Mouse (Mus musculus): Measurements from ENCODE around the gene Oaz3. TPM values are rescaled to one million over a fixed set of nuclear protein-coding genes. Genes with fewer than 3 reads are reported as not detected.

Gene Oaz3
- polyA plus RNA-seq (2014; fragmentation: Nextera tagmentation; extraction: Ambion mirVana), result 0.51 and 0.53 TPM in 2 replicates

GRCm38 (mm10) chr3:94443597-94443964 is at the start of gene Oaz3:
Gene Oaz3 (minus strand): TSS chr3:94443915.
- Histone ChIP-seq H3K27me3 (replicated peaks; ENCODE audit: control insufficient read depth, insufficient read depth, low read length) (no peaks in the 10 kb centered on the region), H3K9me3 (ENCODE audit: control insufficient read depth, low read length) (no peaks in the 10 kb centered on the region), H3K9ac (ENCODE audit: low read depth, low read length) (peak within 1 kb of the TSS; percentile 96), H3K36me3 (ENCODE audit: control insufficient read depth, insufficient read depth, low read length) (peaks cover 24% of the 10 kb centered on the region), H3K4me1 (replicated peaks; ENCODE audit: control insufficient read depth, insufficient read depth, low read length) (peaks cover 3% of the 10 kb centered on the region), H3K4me3 (ENCODE audit: low read depth, low read length) (peak within 1 kb of the TSS; percentile 96), H3K4me2 (peak within 1 kb of the TSS; percentile 85), H3K27ac (ENCODE audit: low read depth, low read length) (peak within 1 kb of the TSS; percentile 71)
- WGBS, result under 1% methylated on average over 24 of the region's 24 CpGs
- peak; percentile 51 for ATAC-seq (replicated peaks; ENCODE audit: low FRiP score)
- no peak for DNase-seq (ENCODE audit: low spot score)

- WGBS, result 73% methylated on average over 6 of the region's 6 CpGs
- no peaks in the 10 kb centered on the region for H3K36me3 ChIP-seq (ENCODE audit: control insufficient read depth, insufficient read depth, low read length)
- H3K9ac ChIP-seq (ENCODE audit: low read depth, low read length), result no peak overlapping the region
- H3K27ac ChIP-seq (ENCODE audit: low read depth, low read length), result no peak overlapping the region
- H3K4me3 ChIP-seq (ENCODE audit: low read depth, low read length), result no peak overlapping the region
- no peaks in the 10 kb centered on the region for H3K9me3 ChIP-seq (ENCODE audit: control insufficient read depth, low read length)
- H3K4me1 ChIP-seq (replicated peaks; ENCODE audit: control insufficient read depth, insufficient read depth, low read length), result no peaks in the 10 kb centered on the region
- ATAC-seq (replicated peaks; ENCODE audit: low FRiP score) (no peak), DNase-seq (ENCODE audit: low spot score) (no peak)
- no peak overlapping the region for H3K4me2 ChIP-seq
- H3K27me3 ChIP-seq (replicated peaks; ENCODE audit: control insufficient read depth, insufficient read depth, low read length), result no peaks in the 10 kb centered on the region
These were observed 43.9 kb upstream of the Oaz3 start for GRCm38 (mm10) chr3:94487581-94487980.

- peaks cover 9% of the 10 kb centered on the region for H3K27me3 ChIP-seq (replicated peaks; ENCODE audit: control insufficient read depth, insufficient read depth, low read length)
- no peaks in the 10 kb centered on the region for H3K4me1 ChIP-seq (replicated peaks; ENCODE audit: control insufficient read depth, insufficient read depth, low read length)
These were observed 42.2 kb upstream of the Oaz3 start for GRCm38 (mm10) chr3:94485922-94486321.

GRCm38 (mm10) chr3:94483790-94484439 is 40.2 kb upstream of the Oaz3 start:
- H3K27ac ChIP-seq (ENCODE audit: low read depth, low read length), result no peak overlapping the region
- ATAC-seq (replicated peaks; ENCODE audit: low FRiP score) (no peak), DNase-seq (ENCODE audit: low spot score) (no peak)
- H3K4me2 ChIP-seq, result no peak overlapping the region
- H3K4me1 ChIP-seq (replicated peaks; ENCODE audit: control insufficient read depth, insufficient read depth, low read length), result no peaks in the 10 kb centered on the region
- no peaks in the 10 kb centered on the region for H3K9me3 ChIP-seq (ENCODE audit: control insufficient read depth, low read length)
- H3K27me3 ChIP-seq (replicated peaks; ENCODE audit: control insufficient read depth, insufficient read depth, low read length), result peaks cover 29% of the 10 kb centered on the region
- H3K4me3 ChIP-seq (ENCODE audit: low read depth, low read length), result no peak overlapping the region
- no peaks in the 10 kb centered on the region for H3K36me3 ChIP-seq (ENCODE audit: control insufficient read depth, insufficient read depth, low read length)
- no peak overlapping the region for H3K9ac ChIP-seq (ENCODE audit: low read depth, low read length)
- 37% methylated on average over 20 of the region's 20 CpGs for WGBS

More at GRCm38 (mm10) chr3:94485922-94486321, 42.2 kb upstream of the Oaz3 start:
- no peak overlapping the region for H3K4me3 ChIP-seq (ENCODE audit: low read depth, low read length)
- no peak overlapping the region for H3K4me2 ChIP-seq
- H3K27ac ChIP-seq (ENCODE audit: low read depth, low read length), result no peak overlapping the region
- DNase-seq (ENCODE audit: low spot score) (no peak), ATAC-seq (replicated peaks; ENCODE audit: low FRiP score) (no peak)
- WGBS, result 79% methylated on average over 7 of the region's 7 CpGs
- no peaks in the 10 kb centered on the region for H3K36me3 ChIP-seq (ENCODE audit: control insufficient read depth, insufficient read depth, low read length)
- no peaks in the 10 kb centered on the region for H3K9me3 ChIP-seq (ENCODE audit: control insufficient read depth, low read length)
- no peak overlapping the region for H3K9ac ChIP-seq (ENCODE audit: low read depth, low read length)

- Histone ChIP-seq H3K4me1 (replicated peaks; ENCODE audit: control insufficient read depth, insufficient read depth, low read length) (no peaks in the 10 kb centered on the region; the same call in 1 of the 2 replicates), H3K27ac (ENCODE audit: low read depth, low read length) (no peak overlapping the region), H3K4me2 (no peak overlapping the region), H3K36me3 (ENCODE audit: control insufficient read depth, insufficient read depth, low read length) (no peaks in the 10 kb centered on the region), H3K27me3 (replicated peaks; ENCODE audit: control insufficient read depth, insufficient read depth, low read length) (peaks cover 36% of the 10 kb centered on the region), H3K9me3 (ENCODE audit: control insufficient read depth, low read length) (no peaks in the 10 kb centered on the region), H3K4me3 (ENCODE audit: low read depth, low read length) (no peak overlapping the region), H3K9ac (ENCODE audit: low read depth, low read length) (no peak overlapping the region)
- no peak for DNase-seq (ENCODE audit: low spot score)
- ATAC-seq (replicated peaks; ENCODE audit: low FRiP score), result no peak
- WGBS, result 75% methylated on average over 17 of the region's 17 CpGs
These were observed 39.2 kb upstream of the Oaz3 start for GRCm38 (mm10) chr3:94482764-94483385.

DNA sequence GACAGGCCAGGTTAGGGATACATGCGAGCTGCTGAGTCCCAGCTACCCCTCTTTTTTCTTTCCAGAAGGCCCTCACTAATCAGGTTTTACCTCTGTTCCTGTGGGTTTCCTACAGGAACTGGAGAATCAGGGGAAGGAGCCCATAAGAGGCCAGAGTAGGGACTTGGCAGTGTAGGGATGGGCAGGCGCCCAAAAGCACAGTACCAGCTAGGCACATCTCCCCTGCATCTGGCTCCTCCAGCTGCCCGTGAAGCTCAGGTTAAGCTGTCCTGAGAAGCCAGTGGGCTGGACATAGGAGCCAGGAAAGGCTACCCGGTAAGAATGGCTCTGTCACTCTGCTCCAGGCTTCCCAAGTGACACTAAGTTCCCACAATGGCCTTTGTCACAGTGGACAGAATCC is 37.7 kb upstream of the Oaz3 start:
- no peak for ATAC-seq (replicated peaks; ENCODE audit: low FRiP score)
- no peaks in the 10 kb centered on the region; the same call in 1 of the 2 replicates for H3K4me1 ChIP-seq (replicated peaks; ENCODE audit: control insufficient read depth, insufficient read depth, low read length)
- peaks cover 36% of the 10 kb centered on the region for H3K27me3 ChIP-seq (replicated peaks; ENCODE audit: control insufficient read depth, insufficient read depth, low read length)

DNA sequence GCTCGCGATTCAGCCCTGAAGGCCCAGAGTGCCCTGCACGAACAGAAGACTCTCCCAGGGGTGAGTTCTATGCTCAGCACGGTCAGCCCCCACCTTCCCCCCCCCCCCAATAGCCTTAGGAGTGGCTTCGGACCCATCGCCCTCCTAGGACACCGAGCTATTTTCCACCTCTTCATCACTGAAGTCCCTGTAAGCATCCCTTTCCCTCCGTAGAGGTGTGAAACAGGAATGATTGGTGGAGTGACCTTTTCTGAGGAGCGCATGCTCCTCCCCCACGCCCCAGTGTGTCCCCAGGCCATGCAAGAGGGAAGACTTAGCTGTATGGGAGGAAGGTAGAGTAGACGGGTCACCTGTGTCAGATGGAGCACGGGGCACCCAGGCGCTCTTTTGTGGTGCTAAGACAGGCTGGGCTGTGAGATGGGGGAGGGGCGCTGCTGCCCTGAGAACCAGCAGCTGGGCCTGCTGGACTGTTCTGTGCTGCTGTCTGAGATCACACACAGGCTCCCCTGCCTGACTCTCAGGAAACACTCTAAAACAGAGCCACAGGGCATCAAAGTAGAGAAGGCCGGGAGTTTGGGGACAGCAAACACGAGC is 36.7 kb upstream of the Oaz3 start, which contains the start of gene Riiad1:
Gene Riiad1 (minus strand): TSS at position 51 of the 594 bp plus-strand sequence.
- Histone ChIP-seq H3K9me3 (ENCODE audit: control insufficient read depth, low read length) (no peaks in the 10 kb centered on the region), H3K4me1 (replicated peaks; ENCODE audit: control insufficient read depth, insufficient read depth, low read length) (no peaks in the 10 kb centered on the region; the same call in 1 of the 2 replicates), H3K36me3 (ENCODE audit: control insufficient read depth, insufficient read depth, low read length) (no peaks in the 10 kb centered on the region), H3K9ac (ENCODE audit: low read depth, low read length) (no peak within 1 kb of the TSS), H3K27me3 (replicated peaks; ENCODE audit: control insufficient read depth, insufficient read depth, low read length) (peaks cover 36% of the 10 kb centered on the region), H3K27ac (ENCODE audit: low read depth, low read length) (no peak within 1 kb of the TSS), H3K4me3 (ENCODE audit: low read depth, low read length) (no peak within 1 kb of the TSS), H3K4me2 (peak within 1 kb of the TSS; percentile 43)
- ATAC-seq (replicated peaks; ENCODE audit: low FRiP score) (no peak), DNase-seq (ENCODE audit: low spot score) (no peak)
- 11% methylated on average over 16 of the region's 16 CpGs for WGBS

More for the DNA sequence above, 37.7 kb upstream of the Oaz3 start:
- Histone ChIP-seq H3K4me2 (no peak overlapping the region), H3K9me3 (ENCODE audit: control insufficient read depth, low read length) (no peaks in the 10 kb centered on the region), H3K9ac (ENCODE audit: low read depth, low read length) (no peak overlapping the region), H3K36me3 (ENCODE audit: control insufficient read depth, insufficient read depth, low read length) (no peaks in the 10 kb centered on the region), H3K27ac (ENCODE audit: low read depth, low read length) (no peak overlapping the region), H3K4me3 (ENCODE audit: low read depth, low read length) (no peak overlapping the region)
- WGBS, result 60% methylated on average over 4 of the region's 4 CpGs
- DNase-seq (ENCODE audit: low spot score), result no peak

DNA sequence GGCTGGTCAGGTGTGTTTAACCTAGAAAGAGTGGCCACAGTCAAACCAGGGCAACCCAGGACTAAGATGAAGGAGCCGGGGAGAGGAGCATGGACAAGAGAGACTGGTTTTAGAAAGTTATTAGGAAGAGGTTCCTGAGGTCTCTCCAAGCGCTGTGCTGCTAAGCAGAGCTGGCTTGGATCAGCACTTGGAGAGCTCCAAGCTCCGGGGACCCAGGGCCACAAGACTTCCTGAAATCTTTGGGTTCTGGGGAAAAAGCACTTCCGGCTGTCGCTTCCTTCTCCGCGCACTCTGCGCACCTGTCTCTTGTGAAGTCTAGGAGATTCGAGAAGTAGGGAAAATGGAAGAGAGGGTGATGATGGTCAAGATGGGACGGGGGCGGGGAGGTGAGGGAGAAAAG is 35.8 kb upstream of the Oaz3 start:
- Histone ChIP-seq H3K27me3 (replicated peaks; ENCODE audit: control insufficient read depth, insufficient read depth, low read length) (peaks cover 36% of the 10 kb centered on the region), H3K4me1 (replicated peaks; ENCODE audit: control insufficient read depth, insufficient read depth, low read length) (no peaks in the 10 kb centered on the region; the same call in 1 of the 2 replicates), H3K9me3 (ENCODE audit: control insufficient read depth, low read length) (no peaks in the 10 kb centered on the region), H3K4me3 (ENCODE audit: low read depth, low read length) (no peak overlapping the region), H3K36me3 (ENCODE audit: control insufficient read depth, insufficient read depth, low read length) (no peaks in the 10 kb centered on the region), H3K9ac (ENCODE audit: low read depth, low read length) (no peak overlapping the region), H3K4me2 (peak overlapping the region; percentile 43), H3K27ac (ENCODE audit: low read depth, low read length) (no peak overlapping the region)
- DNase-seq (ENCODE audit: low spot score) (peak; percentile 51), ATAC-seq (replicated peaks; ENCODE audit: low FRiP score) (no peak)
- WGBS, result 6% methylated on average over 11 of the region's 11 CpGs

All from liver, embryonic 11.5 days (tissue).